Mouse (Mus musculus): ENCODE data around the gene Olfm2. TPM values are rescaled to one million over a fixed set of nuclear protein-coding genes. Genes with fewer than 3 reads are reported as not detected.
A peak's percentile ranks its signal among the peaks of the same experiment; 100 is the strongest.

Gene Olfm2
- total and polyA plus RNA-seq, 2 experiments from 2014 or later: 0.20 to 3.1 TPM

DNA sequence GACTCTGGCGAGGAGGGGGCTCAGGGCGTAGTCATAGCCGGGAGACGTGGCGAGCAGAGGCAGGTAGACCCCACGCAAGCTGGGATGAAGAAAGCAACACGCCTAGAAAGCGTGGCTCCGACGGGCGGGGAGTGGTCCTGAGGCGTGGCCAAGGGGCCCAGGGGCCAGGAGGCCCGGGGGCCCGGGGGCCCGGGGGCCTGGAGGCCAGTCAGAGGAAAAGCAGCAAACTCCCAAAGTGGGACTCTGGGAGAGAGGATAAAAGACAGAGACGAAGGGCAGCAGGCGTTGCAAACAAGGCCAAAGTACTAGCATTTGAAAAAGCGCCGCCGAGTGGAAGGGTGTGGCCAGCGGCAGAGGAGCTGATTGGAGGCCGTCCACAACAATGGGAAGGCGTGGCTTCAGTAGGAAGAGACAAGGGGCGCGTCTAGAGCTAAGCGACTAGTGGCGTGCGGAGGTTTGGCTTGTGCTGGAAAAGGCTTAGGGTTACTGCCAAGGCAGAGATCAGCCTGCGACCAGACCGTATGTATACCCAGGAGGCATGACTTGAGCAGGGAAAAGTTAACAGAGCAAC is 103.2 kb downstream of the Olfm2 start:
- Histone ChIP-seq H3K4me3 (ENCODE audit: low read depth, low read length) (peak overlapping the region; percentile 93), H3K27me3 (ENCODE audit: control insufficient read depth, insufficient read depth, low read length) (no peaks in the 10 kb centered on the region), H3K27ac (ENCODE audit: low read depth) (peak overlapping the region; percentile 95), H3K9ac (replicated peaks; ENCODE audit: low read depth, low read length) (peak overlapping the region; percentile 95), H3K4me2 (ENCODE audit: low read depth, low read length) (peak overlapping the region; percentile 80), H3K4me1 (ENCODE audit: control insufficient read depth, insufficient read depth) (peaks cover 19% of the 10 kb centered on the region), H3K36me3 (replicated peaks; ENCODE audit: control insufficient read depth, insufficient read depth, low read length) (peaks cover 22% of the 10 kb centered on the region), H3K9me3 (replicated peaks; ENCODE audit: control insufficient read depth, low read length) (no peaks in the 10 kb centered on the region)
- peak; percentile 97 for DNase-seq (ENCODE audit: low spot score)
- WGBS: under 1% methylated on average over 30 of the region's 30 CpGs
- peak; percentile 85 for ATAC-seq (ENCODE audit: insufficient read depth, low read depth)
- TF ChIP-seq CTCF (IDR thresholded peaks at IDR 0.05; ENCODE audit: low read depth): 0 out of 2 replicates have a peak, but pooled peaks have one; percentile 19
- no peak for TF ChIP-seq EP300 (IDR thresholded peaks at IDR 0.05; ENCODE audit: low read depth)

DNA sequence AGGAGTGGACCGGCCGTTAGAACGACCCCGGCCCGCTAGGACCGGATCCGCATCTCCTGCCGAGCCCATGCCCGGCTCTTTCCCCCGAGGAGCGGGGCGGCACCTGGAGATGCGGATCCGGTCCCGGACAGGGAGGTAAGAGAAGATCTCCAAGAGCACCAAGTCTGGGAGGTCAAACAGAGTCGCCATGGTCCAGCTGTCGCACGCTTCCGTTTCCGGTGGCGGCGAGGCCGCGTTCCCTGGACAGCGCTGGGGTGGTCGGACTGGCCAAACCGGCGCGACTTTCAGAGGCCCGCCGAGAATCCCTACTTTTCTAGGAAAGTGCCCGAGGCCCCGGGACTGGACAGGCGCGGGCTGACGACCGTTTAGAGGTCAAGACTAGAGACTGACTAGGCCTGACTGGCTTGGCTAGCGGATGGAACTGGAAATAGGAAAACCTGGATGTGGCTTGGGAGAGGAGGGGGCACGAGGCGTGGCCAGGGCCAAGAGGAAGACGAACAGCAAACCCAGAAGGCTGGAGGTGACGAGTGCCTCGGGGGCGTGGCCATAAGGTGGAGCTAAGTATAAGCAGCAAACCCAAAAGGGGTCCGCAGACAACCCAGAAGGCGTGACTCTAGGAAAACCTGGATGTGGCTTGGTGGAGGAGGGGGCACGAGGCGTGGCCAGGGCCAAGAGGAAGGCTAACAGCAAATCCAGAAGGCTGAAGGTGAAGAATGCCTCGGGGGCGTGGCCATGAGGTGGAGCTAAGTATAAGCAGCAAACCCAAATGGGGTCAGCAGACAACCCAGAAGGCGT is 103.9 kb downstream of the Olfm2 start, which contains the start of gene Ubl5:
Ubl5 (plus strand) TSS at position 778 of the 795 bp plus-strand sequence.
- peaks cover 19% of the 10 kb centered on the region for H3K4me1 ChIP-seq (ENCODE audit: control insufficient read depth, insufficient read depth)
- peak; percentile 90 for ATAC-seq (ENCODE audit: insufficient read depth, low read depth)
- H3K4me3 ChIP-seq (ENCODE audit: low read depth, low read length): peak within 1 kb of the TSS; percentile 93
- under 1% methylated on average over 51 of the region's 51 CpGs for WGBS
- H3K36me3 ChIP-seq (replicated peaks; ENCODE audit: control insufficient read depth, insufficient read depth, low read length): peaks cover 26% of the 10 kb centered on the region
- no peaks in the 10 kb centered on the region for H3K9me3 ChIP-seq (replicated peaks; ENCODE audit: control insufficient read depth, low read length)
- peak within 1 kb of the TSS; percentile 95 for H3K27ac ChIP-seq (ENCODE audit: low read depth)
- TF ChIP-seq EP300 (IDR thresholded peaks at IDR 0.05; ENCODE audit: low read depth) (0 out of 2 replicates have a peak, but pooled peaks have one; percentile 65), CTCF (IDR thresholded peaks at IDR 0.05; ENCODE audit: low read depth) (no peak)
- peak within 1 kb of the TSS; percentile 80 for H3K4me2 ChIP-seq (ENCODE audit: low read depth, low read length)
- DNase-seq (ENCODE audit: low spot score): peak; percentile 98
- H3K27me3 ChIP-seq (ENCODE audit: control insufficient read depth, insufficient read depth, low read length): no peaks in the 10 kb centered on the region
- H3K9ac ChIP-seq (replicated peaks; ENCODE audit: low read depth, low read length): peak within 1 kb of the TSS; percentile 95

DNA sequence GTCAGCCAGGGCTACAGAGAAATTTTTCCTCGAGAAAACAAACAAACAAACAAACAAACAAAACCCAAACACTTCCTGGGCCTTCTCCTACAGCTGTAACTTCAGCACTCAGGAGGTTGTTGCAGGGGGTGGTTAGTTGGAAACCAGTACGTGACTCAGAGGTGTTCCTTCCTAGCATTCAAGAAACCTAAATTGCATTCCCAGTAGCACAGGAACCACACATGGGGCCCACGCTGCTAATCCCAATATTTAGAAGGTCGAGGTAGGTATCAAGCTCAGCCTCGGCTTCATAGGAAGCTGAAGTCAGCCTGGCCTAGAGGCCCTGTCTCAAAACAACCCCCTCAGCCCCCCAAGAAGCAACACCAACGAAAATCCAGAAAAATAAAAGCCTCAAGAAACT is 104.6 kb downstream of the Olfm2 start:
- TF ChIP-seq CTCF (IDR thresholded peaks at IDR 0.05; ENCODE audit: low read depth) (no peak), EP300 (IDR thresholded peaks at IDR 0.05; ENCODE audit: low read depth) (no peak)
- Histone ChIP-seq H3K27me3 (ENCODE audit: control insufficient read depth, insufficient read depth, low read length) (no peaks in the 10 kb centered on the region), H3K4me3 (ENCODE audit: low read depth, low read length) (peak overlapping the region; percentile 93), H3K36me3 (replicated peaks; ENCODE audit: control insufficient read depth, insufficient read depth, low read length) (peaks cover 27% of the 10 kb centered on the region), H3K4me2 (ENCODE audit: low read depth, low read length) (peak overlapping the region; percentile 80), H3K27ac (ENCODE audit: low read depth) (peak overlapping the region; percentile 95), H3K4me1 (ENCODE audit: control insufficient read depth, insufficient read depth) (peaks cover 19% of the 10 kb centered on the region), H3K9me3 (replicated peaks; ENCODE audit: control insufficient read depth, low read length) (no peaks in the 10 kb centered on the region), H3K9ac (replicated peaks; ENCODE audit: low read depth, low read length) (peak overlapping the region; percentile 95)
- 3% methylated on average over 6 of the region's 6 CpGs for WGBS
- no peak for DNase-seq (ENCODE audit: low spot score)
- no peak for ATAC-seq (ENCODE audit: insufficient read depth, low read depth)

DNA sequence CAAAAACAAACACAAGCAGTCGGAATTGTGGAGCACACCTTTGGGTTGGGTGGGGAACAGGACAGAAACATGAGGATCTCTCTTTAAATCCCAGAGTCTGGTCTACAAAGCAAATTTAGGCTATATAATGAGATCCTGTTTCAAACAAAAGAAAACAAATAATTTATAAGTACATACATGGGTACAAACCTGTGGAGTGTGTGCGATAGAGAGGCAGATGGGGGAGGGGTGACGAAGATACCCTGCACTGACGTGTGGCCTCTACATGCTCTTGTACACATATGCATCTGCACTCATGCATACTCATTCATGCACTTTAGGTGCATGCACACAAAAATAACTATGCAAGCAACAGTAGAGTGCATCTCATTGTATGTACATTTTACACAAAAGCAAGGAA is 106.7 kb downstream of the Olfm2 start:
- peaks cover 24% of the 10 kb centered on the region for H3K36me3 ChIP-seq (replicated peaks; ENCODE audit: control insufficient read depth, insufficient read depth, low read length)
- TF ChIP-seq CTCF (IDR thresholded peaks at IDR 0.05; ENCODE audit: low read depth) (no peak), EP300 (IDR thresholded peaks at IDR 0.05; ENCODE audit: low read depth) (no peak)
- peak overlapping the region; percentile 14; the same call in 1 of the 2 replicates for H3K4me2 ChIP-seq (ENCODE audit: low read depth, low read length)
- no peaks in the 10 kb centered on the region for H3K27me3 ChIP-seq (ENCODE audit: control insufficient read depth, insufficient read depth, low read length)
- no peaks in the 10 kb centered on the region for H3K9me3 ChIP-seq (replicated peaks; ENCODE audit: control insufficient read depth, low read length)
- H3K9ac ChIP-seq (replicated peaks; ENCODE audit: low read depth, low read length): no peak overlapping the region
- ATAC-seq (ENCODE audit: insufficient read depth, low read depth): no peak
- no peak overlapping the region for H3K27ac ChIP-seq (ENCODE audit: low read depth)
- peaks cover 15% of the 10 kb centered on the region for H3K4me1 ChIP-seq (ENCODE audit: control insufficient read depth, insufficient read depth)
- no peak overlapping the region; the same call in 1 of the 2 replicates for H3K4me3 ChIP-seq (ENCODE audit: low read depth, low read length)
- DNase-seq (ENCODE audit: low spot score): no peak
- 85% methylated on average over 4 of the region's 4 CpGs for WGBS

DNA sequence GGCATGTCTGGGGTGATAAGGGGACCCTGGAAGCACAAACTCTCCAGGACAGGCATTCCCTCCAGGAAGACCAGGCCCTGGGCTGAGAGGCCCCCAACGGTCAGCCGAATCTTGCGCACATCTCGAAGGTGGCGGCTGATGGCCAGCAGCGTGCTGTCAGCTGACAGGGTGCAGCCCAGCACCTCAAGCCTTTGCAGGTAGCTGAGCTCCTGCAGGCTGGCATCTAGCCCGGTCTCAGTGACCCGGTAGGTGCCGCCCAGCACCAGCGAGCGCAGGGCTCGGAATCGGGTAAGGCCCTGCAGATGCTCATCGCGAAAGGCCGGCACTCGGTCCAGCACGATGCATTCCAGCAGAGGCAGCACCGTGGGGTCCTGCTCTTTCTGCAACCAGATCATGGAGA is 107.6 kb downstream of the Olfm2 start:
- 83% methylated on average over 19 of the region's 19 CpGs for WGBS
- no peak for TF ChIP-seq CTCF (IDR thresholded peaks at IDR 0.05; ENCODE audit: low read depth)
- TF ChIP-seq EP300 (IDR thresholded peaks at IDR 0.05; ENCODE audit: low read depth): no peak
- no peak for DNase-seq (ENCODE audit: low spot score)

More for the DNA sequence above, 107.6 kb downstream of the Olfm2 start:
- no peak for ATAC-seq (ENCODE audit: insufficient read depth, low read depth)
- H3K4me3 ChIP-seq (ENCODE audit: low read depth, low read length): no peak overlapping the region
- H3K9me3 ChIP-seq (replicated peaks; ENCODE audit: control insufficient read depth, low read length): no peaks in the 10 kb centered on the region
- H3K27ac ChIP-seq (ENCODE audit: low read depth): no peak overlapping the region
- no peak overlapping the region for H3K4me2 ChIP-seq (ENCODE audit: low read depth, low read length)
- H3K9ac ChIP-seq (replicated peaks; ENCODE audit: low read depth, low read length): 0 out of 2 replicates have a peak overlapping the region, but pooled peaks have one; percentile 20
- peaks cover 11% of the 10 kb centered on the region for H3K4me1 ChIP-seq (ENCODE audit: control insufficient read depth, insufficient read depth)
- H3K36me3 ChIP-seq (replicated peaks; ENCODE audit: control insufficient read depth, insufficient read depth, low read length): peaks cover 24% of the 10 kb centered on the region
- H3K27me3 ChIP-seq (ENCODE audit: control insufficient read depth, insufficient read depth, low read length): no peaks in the 10 kb centered on the region
